Mouse (Mus musculus): ENCODE results near the gene Vmn1r83. TPM values are rescaled to one million over a fixed set of nuclear protein-coding genes. Genes with fewer than 3 reads are reported as not detected.

Gene Vmn1r83
- total RNA-seq (2021) = not detected

DNA sequence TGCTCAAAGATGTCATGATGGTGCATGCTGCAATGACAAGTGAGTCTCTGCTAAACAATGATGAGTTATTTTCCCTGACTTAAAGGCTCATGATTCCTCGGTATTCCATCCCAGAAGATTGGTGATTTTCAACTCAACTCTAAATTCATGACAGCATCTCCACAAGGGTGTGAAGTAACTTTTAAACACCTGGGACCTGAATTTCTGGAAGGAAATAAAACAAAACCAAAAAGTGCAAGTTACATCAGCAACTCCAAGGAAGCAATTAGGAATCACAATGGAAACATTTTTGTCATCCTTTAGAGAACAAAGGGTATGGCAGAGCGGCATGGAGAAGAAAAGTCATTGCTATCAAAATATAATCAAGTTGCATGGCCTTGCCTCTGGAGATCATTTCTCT, at the start of gene Vmn1r83:
TSS of gene Vmn1r83 (minus strand) at position 101 of the 400 bp plus-strand sequence.
- intact Hi-C loops (cut with DNase I) = no loop called here

DNA sequence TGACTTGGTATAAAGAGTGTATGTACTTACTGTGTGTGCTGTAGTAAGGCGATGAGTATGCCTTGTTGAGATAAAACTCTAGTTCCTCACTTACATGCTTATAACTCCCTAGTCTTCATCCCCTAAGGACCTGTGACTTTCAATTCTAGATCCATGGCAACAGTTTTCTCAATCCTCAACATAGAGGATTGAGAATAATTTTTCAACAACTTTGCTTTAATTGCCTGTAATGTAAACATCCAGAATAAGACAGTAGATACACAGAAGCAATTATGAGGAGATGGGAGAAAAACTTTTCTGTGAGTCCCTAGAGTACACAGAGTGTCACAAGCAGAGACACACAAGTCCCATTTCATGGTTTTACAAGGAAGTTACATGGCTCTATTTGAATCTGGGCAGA, 39.9 kb upstream of the Vmn1r83 start, which contains the start of gene Vmn1r84:
TSS of gene Vmn1r84 (minus strand) at position 101 of the 400 bp plus-strand sequence.
- no peak for DNase-seq (ENCODE audit: low spot score)
- intact Hi-C loops (cut with DNase I) = no loop called here

More for the DNA sequence above, at the start of gene Vmn1r83:
- DNase-seq (ENCODE audit: low spot score) = no peak

DNA sequence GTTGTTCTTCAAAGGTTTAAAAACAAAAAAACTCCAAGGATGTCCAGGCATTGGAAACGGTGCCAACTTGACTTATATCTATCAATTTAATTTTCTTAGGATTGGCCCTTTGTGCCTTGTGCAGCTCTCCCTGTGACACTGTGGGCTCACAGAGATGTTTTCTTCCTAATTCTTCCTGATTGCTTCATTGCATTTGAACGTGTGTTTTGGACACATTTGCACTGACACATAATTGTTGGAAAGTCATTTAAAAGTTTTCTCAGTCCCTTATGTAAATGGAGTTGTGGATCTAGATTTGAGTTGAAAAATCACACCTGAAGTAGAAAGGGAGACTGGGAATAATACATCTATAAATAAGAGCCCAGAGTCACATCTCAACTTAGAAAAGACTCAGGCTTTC, 29.2 kb downstream of the Vmn1r83 start, which contains the start of gene Vmn1r82:
TSS of gene Vmn1r82 (plus strand) at position 301 of the 400 bp plus-strand sequence.
- intact Hi-C loops (cut with DNase I) = no loop called here
- no peak for DNase-seq (ENCODE audit: low spot score)

Small RNA genes lying within 50 kb of the gene (microRNA-seq; reads per million reads assigned to microRNA genes)
- not detected for gene Gm23521

Other genes with a start within 250 kb of the Vmn1r83 start
- not detected for gene Vmn1r78, start 179.2 kb downstream of the Vmn1r83 start, total RNA-seq (2021)
- not detected for gene Vmn1r79, start 158.2 kb downstream of the Vmn1r83 start, total RNA-seq (2021)
- gene Vmn1r80, start 140.2 kb downstream of the Vmn1r83 start, total RNA-seq (2021) = not detected
- gene Vmn1r81, start 61.2 kb downstream of the Vmn1r83 start, total RNA-seq (2021) = not detected
- not detected for gene Vmn1r82, start 29.1 kb downstream of the Vmn1r83 start, total RNA-seq (2021)
- gene Vmn1r84, start 39.8 kb upstream of the Vmn1r83 start, total RNA-seq (2021) = not detected
- 1 to 10 TPM; 2.0 to 3.4 TPM for gene Zfp551, start 93.3 kb upstream of the Vmn1r83 start, total RNA-seq (2021)
- gene Zfp606, start 148.8 kb upstream of the Vmn1r83 start, total RNA-seq (2021) = 10 to 100 TPM in 1 of 2 experiments, 1 to 10 TPM in 1; 9.2 to 10.7 TPM
- not detected for gene 2900092C05Rik, start 183.0 kb upstream of the Vmn1r83 start, total RNA-seq (2021)